Mouse (Mus musculus): Measurements from ENCODE around the gene Dscaml1.

Dscaml1 gene

DNA sequence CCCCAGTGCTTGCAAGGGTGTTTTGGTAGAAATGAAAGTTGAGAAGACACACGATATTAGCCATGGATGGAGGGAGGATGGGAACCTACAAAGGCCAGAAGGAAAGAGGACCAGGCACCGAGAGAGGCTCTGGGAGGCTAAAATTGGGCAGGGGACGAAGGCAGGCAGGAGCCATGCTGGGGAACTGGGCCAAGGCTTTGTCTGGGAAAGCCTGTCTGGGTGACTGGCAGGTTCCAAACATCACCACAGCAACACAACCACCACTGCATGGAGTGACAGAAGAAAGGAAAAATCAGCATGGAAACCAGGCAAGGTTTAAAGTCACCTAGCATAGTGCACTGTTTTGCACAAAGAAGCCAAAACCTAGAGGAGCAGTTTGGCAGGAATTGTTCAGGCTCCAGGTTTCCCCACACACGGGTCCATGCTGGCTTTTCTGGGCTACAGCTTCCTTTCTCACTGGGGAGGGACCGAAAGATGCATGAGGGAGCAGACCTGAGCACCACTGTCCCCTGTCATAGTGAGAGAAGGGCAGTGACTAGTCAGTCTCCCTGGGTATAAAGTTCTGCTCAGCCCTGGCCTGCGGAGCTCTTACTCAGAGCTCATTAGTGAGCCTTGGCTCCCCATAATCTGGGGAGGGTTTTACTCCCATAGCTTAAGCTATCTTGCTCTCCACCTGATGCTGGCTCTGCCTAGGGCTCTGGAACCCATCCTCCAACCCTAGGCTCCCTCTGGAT, 211.9 kb downstream of the Dscaml1 start:
- DNase-seq: no peak

- no peak for DNase-seq
Measured at GRCm38 (mm10) chr9:45644833-45645388, 218.5 kb downstream of the Dscaml1 start.

GRCm38 (mm10) chr9:45645526-45645925, 219.1 kb downstream of the Dscaml1 start:
- DNase-seq: no peak

DNA sequence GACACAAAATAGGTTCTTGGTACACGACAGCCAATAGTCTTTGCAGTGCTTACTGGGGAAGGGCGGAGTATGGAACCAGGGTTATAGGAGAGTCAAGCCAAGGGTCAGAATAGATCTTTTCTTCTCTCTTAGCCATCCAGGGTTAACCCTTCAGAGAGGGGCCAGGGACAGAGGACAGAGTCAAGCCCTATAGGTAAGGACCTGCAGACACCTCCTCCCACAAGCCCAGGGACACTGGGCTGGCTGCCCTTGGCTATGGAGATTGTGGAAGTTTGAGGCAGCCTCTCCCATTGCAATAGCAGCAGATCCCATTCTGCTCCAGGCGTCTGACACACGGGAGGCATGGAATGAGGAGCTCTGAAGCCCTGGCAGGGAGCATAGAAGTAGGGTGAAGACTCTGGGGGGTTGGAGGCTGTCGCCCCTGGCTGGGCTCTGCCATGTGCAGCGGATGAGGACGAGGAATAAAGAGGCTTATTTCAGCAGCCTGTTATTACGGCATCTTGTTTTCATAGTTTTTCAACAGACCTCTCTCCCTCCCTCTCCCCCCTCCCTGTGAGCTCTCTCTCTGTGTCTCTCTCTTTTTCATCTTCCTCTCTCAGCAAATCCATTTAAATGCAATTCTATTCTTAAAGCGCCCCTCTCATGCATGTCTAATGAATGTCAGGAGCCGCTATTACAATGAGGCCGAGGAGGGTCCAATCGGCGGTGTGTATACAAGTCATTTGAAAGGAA, 224.8 kb downstream of the Dscaml1 start:
- DNase-seq: no peak

- no peak for DNase-seq
Measured at GRCm38 (mm10) chr9:45651810-45652177, 225.4 kb downstream of the Dscaml1 start.

GRCm38 (mm10) chr9:45657172-45658062, 231.0 kb downstream of the Dscaml1 start:
- DNase-seq: no peak

DNA sequence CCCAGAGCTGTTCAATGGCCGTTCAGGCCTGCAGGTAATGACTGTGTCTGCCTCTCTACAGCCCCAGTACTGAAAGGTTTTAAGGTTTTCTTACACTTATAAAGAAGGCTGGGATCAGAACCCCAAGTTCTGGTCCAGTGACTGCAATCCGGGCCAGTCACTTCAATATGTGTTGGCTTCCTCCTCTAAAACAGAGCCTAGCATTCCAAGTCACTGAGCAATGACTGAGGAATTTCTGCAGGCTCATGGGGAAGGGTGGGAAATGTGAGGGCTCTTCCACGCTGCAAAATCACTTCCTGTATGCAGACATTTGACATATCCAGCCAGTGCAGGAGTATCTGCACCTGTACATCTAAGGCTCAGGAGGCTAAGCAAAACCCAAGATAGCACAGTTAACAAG, 233.8 kb downstream of the Dscaml1 start:
- no peak for DNase-seq

GRCm38 (mm10) chr9:45662471-45662870, 236.0 kb downstream of the Dscaml1 start:
- no peak for DNase-seq

DNA sequence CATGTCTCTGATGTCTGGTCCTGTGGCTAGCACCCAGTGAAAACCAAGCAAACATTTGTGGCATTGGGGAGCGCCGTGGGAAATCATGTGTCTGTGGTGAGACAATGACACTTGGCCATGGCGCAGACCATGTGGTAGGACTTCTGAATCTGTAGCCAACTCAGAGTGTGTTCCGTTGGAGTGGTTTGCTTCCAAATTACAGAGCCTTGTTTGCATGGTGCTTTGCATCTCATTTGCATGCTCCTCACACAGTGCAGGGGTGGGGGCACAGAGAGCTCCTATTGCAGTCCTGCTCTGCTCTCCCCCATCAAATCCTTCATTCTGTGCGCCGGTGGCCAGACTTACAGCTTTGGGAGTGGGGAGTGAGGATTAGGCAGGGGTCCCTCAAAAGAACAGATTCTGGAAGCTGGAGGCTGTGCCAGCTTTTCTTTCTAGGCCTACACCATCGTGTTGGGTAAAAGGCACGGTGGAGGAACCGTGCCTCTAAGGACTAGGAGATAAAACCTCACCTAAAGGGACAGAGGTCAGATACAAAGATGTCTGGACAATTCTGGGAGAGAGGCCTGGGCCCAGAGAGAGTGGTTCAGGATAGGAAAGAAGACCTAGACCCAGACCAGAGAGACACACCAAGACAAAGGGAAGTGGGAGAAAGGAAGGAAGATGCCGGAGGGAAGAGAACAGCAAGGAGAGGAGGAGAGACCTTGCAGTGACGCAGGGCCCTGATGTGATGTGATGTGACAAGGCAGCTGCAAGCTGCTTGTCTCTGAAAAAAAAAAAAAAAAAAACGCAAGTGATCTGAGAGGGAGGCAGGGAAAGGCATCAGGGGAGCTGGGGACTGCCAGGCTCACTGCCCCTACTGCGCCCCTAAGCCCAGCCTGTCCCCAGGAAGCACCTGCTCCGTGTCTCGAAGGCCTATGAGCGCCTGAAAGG, 237.2 kb downstream of the Dscaml1 start:
- peak in 1 of 2 experiments; percentile 19 for DNase-seq

- DNase-seq: peak; percentile 26 to 29
Measured at GRCm38 (mm10) chr9:45664326-45664725, 237.9 kb downstream of the Dscaml1 start.

- no peak for DNase-seq
Measured at GRCm38 (mm10) chr9:45664871-45665394, 238.5 kb downstream of the Dscaml1 start.

DNA sequence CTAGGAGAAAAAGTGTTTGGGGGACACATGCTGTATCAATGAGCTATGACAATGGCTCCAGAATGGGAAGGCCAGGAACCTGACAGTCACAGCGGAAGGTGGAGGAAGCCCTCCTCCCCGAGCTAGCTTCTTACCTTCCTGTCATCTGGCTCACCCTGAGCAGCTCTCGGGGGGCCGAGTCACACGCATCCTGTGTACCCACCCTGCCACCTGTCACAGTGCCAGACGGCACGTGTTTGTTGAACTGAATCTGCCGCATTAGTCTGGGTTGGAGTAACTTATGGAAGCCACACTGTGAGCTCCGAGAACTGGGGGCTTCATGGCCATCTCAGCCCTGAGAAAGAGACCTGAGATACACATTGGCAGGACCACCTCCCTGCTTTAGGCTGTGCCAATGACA, 249.5 kb downstream of the Dscaml1 start:
- no peak for DNase-seq

- no peak for DNase-seq
Measured at GRCm38 (mm10) chr9:45676578-45676977, 250.2 kb downstream of the Dscaml1 start.

DNA sequence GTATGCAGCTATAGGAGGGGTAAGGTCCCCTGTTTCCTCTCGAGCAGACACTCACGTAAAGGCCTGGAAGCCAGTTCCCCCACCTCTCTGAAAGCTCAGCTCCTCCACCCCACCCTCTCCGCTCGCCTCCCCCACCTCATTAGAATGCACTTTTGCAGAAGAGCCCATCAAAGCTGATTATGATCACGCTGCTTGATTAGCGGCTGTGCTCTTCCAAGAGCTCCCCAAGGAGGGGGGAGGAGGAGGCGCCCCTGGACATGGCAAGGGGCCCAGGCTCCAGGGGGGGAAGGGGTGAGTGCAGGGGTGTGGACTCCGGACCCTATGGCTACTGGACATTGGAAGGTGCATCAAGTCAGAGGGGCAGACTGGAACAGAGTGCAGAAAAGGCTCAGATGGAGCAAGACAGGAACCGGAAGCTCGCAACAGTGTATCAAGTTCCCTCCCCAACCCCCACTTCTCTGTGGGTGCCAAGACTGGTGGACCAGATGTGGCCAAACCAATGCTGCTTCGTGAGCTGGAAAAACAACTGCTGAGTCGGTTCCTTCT, 250.9 kb downstream of the Dscaml1 start:
- no peak for DNase-seq

DNA sequence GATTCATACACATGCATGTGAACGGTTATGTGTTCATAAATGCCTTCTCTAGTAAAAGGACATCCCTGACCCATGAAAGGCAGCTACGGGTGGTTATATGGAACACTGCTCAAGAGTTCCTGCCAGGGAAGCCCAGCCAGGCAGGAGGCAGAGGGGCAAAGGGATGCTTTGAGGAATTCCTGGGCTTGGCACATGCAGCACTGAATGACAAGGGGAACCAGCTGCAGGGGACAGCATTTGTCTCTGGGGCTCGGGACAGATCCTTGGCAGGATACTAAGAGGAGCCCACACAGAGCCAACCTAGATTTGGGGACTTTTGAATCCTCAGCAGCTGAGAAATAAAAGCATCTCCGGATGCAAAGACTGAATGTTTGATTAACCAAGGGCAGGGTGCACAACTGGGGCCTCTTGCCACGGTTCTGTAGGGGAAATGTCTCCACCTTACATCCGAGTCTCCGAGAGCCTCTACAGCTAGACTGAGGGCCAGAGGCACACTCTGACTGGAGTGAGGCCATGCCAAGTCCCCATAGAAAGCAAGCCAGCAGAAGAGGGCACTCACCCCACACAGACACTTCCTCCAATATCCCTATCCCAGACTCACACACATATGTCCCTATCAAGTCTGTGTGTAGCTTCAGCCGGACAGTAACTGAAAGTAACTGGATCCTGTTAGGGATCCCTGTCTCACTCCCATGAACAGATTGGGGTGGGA, 251.7 kb downstream of the Dscaml1 start:
- no peak for DNase-seq

- DNase-seq: no peak
Measured at GRCm38 (mm10) chr9:45678664-45679026, 252.2 kb downstream of the Dscaml1 start.

- no peak for DNase-seq
Measured at GRCm38 (mm10) chr9:45682461-45682998, 256.1 kb downstream of the Dscaml1 start.

DNA sequence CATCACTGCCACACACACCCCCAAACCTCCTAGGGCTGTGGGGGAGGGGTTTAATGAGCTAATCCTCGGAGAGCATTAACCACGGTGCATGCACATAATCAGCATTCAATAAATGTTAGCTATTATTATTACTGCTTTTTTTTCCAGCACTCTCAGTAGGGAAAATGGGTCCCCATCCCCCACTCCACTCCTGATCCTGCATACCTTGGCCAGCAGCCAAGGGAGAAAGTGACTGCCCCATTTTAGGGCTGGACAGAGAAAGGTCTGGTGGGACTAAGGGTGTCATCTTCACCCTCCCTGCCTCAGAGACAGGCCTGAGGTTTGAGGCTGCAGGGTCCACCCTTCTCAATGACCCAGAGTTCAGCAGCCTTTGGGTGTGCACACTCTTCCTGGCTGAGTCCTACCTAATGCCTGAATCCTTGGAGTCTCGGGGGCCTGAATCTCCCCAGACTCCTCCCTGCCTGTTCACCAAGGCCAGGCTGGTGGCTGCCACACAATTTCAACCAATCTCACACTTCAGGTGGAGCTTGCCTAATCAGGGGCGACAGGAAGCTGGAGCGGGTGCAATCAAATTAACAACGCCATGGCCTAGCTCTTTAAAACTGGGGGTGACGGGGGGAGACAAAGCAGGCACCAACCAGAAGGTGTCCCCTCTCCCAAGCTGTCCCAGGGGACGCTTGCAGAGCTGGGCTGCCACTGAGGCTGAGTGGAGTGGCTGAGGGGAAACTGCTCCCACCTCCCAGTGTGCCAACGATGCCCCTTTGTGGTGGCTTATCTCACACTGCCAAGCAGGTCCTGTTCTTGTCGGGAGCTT, 267.2 kb downstream of the Dscaml1 start:
- DNase-seq: peak in 1 of 2 experiments; percentile 26

DNA sequence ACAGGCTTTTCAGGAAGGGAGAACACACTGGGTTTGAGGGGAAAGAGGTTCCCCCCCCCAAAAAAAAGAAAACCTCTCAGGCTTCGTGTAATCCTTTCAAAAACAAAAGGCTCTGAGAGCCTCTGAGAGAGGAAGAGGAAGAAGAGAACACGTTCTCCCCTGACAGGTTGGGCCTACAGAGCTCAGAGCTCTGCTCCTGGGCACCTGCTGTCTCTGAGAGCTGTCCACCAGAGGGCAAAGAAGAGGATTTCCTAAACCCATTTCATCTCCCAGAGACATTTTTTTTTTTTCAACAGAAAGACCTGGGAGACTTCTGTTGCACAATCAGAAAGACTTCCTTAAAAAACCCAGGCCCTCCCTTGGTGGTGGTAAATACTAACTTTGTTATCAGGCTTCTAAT, 267.8 kb downstream of the Dscaml1 start:
- DNase-seq: no peak

DNA sequence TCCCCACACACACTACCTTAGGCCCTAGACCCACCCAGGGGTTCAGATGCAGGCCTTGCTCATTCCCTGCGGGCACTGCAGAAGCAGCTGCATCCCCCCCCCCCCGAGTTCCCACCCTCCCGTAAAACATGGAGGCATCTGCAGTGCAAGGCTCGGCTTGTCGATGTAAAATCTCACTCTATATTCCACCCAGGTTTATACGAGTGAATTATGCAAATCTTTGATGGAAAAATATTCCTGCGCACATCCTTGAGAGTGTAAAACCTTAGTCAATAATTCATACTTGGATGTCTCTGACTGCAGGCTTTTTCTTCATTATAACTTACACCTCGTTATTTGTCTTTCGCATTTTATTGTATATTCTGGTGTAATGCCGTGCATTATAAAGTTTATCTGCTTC, 272.7 kb downstream of the Dscaml1 start:
- DNase-seq: no peak

Data from cerebellum, adult 18-20 months (tissue).